Mouse (Mus musculus): ENCODE data around the gene Trim63.
A peak's percentile ranks its signal among the peaks of the same experiment; 100 is the strongest.
"Not testable (repeated sequence)": the region's sequence is repeated elsewhere in the genome, so short reads cannot be mapped to it uniquely, and the experiment has no call there.

The Trim63 gene

GRCm38 (mm10) chr4:134299498-134299810 is 15.5 kb upstream of the Trim63 start:
- DNase-seq = no peak

GRCm38 (mm10) chr4:134300316-134300715 is 14.6 kb upstream of the Trim63 start:
- DNase-seq = no peak

GRCm38 (mm10) chr4:134302084-134302483 is 12.8 kb upstream of the Trim63 start:
- no peak for DNase-seq

- no peak for DNase-seq
Observed at GRCm38 (mm10) chr4:134306963-134307362, 8.0 kb upstream of the Trim63 start.

- DNase-seq = peak; percentile 82
Observed at GRCm38 (mm10) chr4:134307367-134308072, 7.4 kb upstream of the Trim63 start.

- DNase-seq = no peak
Observed at GRCm38 (mm10) chr4:134310106-134310505, 4.8 kb upstream of the Trim63 start.

- DNase-seq = no peak
Observed at GRCm38 (mm10) chr4:134310656-134311055, 4.3 kb upstream of the Trim63 start.

GRCm38 (mm10) chr4:134311784-134312183 is 3.1 kb upstream of the Trim63 start:
- no peak for DNase-seq

- no peak for DNase-seq
Observed at GRCm38 (mm10) chr4:134312341-134312740, 2.6 kb upstream of the Trim63 start.

GRCm38 (mm10) chr4:134312901-134313300 is 2.0 kb upstream of the Trim63 start:
- no peak for DNase-seq

GRCm38 (mm10) chr4:134314081-134314655 is 752 bp upstream of the Trim63 start:
- DNase-seq = no peak

- no peak for DNase-seq
Observed at GRCm38 (mm10) chr4:134315470-134315869, 550 bp downstream of the Trim63 start.

- DNase-seq = no peak
Observed at GRCm38 (mm10) chr4:134316390-134316789, 1.5 kb downstream of the Trim63 start.

- no peak for DNase-seq
Observed at GRCm38 (mm10) chr4:134319074-134319473, 4.2 kb downstream of the Trim63 start.

- no peak for DNase-seq
Observed at GRCm38 (mm10) chr4:134319674-134320073, 4.8 kb downstream of the Trim63 start.

GRCm38 (mm10) chr4:134321524-134321923 is 6.6 kb downstream of the Trim63 start:
- DNase-seq = no peak

GRCm38 (mm10) chr4:134324655-134325054 is 9.7 kb downstream of the Trim63 start:
- no peak for DNase-seq

- DNase-seq = no peak
Observed at GRCm38 (mm10) chr4:134326859-134327530, 12.1 kb downstream of the Trim63 start.

GRCm38 (mm10) chr4:134328151-134328550 is 13.2 kb downstream of the Trim63 start:
- no peak for DNase-seq

- DNase-seq = no peak
Observed at GRCm38 (mm10) chr4:134328832-134329231, 13.9 kb downstream of the Trim63 start.

- DNase-seq = no peak
Observed at GRCm38 (mm10) chr4:134330281-134330680, 15.4 kb downstream of the Trim63 start.

GRCm38 (mm10) chr4:134341231-134341630 is 26.3 kb downstream of the Trim63 start:
- not testable (repeated sequence) for DNase-seq

- no peak for DNase-seq
Observed at GRCm38 (mm10) chr4:134342213-134342779, 27.4 kb downstream of the Trim63 start.
